Mouse (Mus musculus) cortical plate, adult 2 months (tissue): Measurements from ENCODE around the gene Camsap3. TPM values are rescaled to one million over a fixed set of nuclear protein-coding genes. Genes with fewer than 3 reads are reported as not detected.

ENCODE experiments used
- H3K27ac ChIP-seq: fragments of 200-500 bp; 2 replicates; pipeline ENCODE4 v1.5.1; 2012; ENCODE audit warnings: low read length, control low read depth, inconsistent platforms; ENCODE audit not compliant: insufficient read depth
- H3K4me1 ChIP-seq: fragments of 200-500 bp; 2 replicates; pipeline ENCODE4 v1.6.1; 2011; ENCODE audit warnings: low read length; ENCODE audit not compliant: control insufficient read depth, insufficient read depth
- H3K4me3 ChIP-seq: fragments of 200-500 bp; 2 replicates; pipeline ENCODE4 v1.5.1; 2011; ENCODE audit warnings: mild to moderate bottlenecking, low read length, control low read depth; ENCODE audit not compliant: insufficient read depth
- CTCF ChIP-seq: fragments of 200-500 bp; IDR thresholded peaks from 2 replicates; pipeline ENCODE4 v1.5.1; 2011; ENCODE audit warnings: mild to moderate bottlenecking, control low read depth, low read length; ENCODE audit not compliant: insufficient read depth; ENCODE audit errors: extremely low read depth
- POLR2A ChIP-seq: fragments of 200-500 bp; IDR thresholded peaks from 2 replicates; pipeline ENCODE4 v1.6.1; 2011; ENCODE audit warnings: mild to moderate bottlenecking, low read length, control low read depth; ENCODE audit not compliant: insufficient read depth; ENCODE audit errors: extremely low read depth
- polyA plus RNA-seq: library from polyadenylated mRNA; depleted of rRNA; stranded (reverse); fragments of >200 nt; gene quantifications from 2 replicates; pipeline ENCODE4 v1.2.3, GENCODE M21; 2012; rRNA removed

Gene Camsap3
- polyA plus RNA-seq, 1 experiment = 30.2 TPM

DNA sequence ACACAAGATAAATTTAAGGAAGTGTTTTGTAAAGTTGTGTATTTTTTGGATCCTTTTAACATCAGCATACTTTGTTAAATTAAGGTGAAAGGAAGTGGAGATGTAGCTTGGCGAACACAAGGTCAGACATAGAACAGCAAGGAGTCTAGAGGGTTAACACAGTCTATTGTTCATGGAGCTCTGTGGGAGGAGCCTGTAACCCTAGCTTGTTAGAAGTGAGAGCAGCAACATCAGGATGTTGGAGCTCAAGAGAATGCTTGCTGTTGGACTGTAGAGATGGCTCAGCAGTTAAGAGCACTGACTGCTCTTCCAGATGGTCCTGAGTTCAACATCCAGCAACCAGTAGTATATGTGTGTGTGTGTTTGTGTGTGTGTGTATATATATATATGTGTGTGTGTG, 61.9 kb downstream of the Camsap3 start:
- H3K4me1 ChIP-seq = no peaks in the 10 kb centered on the region
- no peak for TF ChIP-seq CTCF
- TF ChIP-seq POLR2A = no peak
- H3K4me3 ChIP-seq = no peak overlapping the region
- H3K27ac ChIP-seq = no peak overlapping the region

- TF ChIP-seq POLR2A (no peak), CTCF (no peak)
- Histone ChIP-seq H3K27ac (no peak overlapping the region), H3K4me1 (no peaks in the 10 kb centered on the region), H3K4me3 (no peak overlapping the region)
Measured at GRCm38 (mm10) chr8:3652845-3653244, 65.8 kb downstream of the Camsap3 start.

GRCm38 (mm10) chr8:3654726-3655508, 67.8 kb downstream of the Camsap3 start:
- TF ChIP-seq CTCF (no peak), POLR2A (no peak)
- Histone ChIP-seq H3K4me3 (no peak overlapping the region), H3K4me1 (no peaks in the 10 kb centered on the region), H3K27ac (no peak overlapping the region)

DNA sequence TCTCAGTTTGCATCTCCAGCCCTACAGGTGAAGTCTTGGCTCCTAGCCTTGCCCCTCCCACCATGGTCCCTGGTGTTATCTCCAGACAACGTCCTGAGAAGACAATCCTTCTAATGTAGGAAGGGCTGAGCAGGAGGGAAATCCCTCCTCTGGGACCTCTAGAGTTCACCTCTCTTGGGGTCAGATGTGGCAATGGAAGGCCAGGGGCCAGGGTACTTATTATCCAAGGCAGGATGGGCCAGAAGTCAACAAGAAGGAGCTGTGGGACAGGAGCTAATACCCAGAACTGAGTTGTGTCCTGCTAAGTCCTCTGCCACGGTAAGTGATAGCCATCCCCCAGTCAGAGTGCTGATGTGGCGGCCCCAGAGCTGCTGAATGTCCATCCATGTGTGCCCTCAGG, 68.4 kb downstream of the Camsap3 start, which contains the start of gene Retn:
Retn (plus strand) TSS at position 245 of the 400 bp plus-strand sequence.
- no peak within 1 kb of the TSS for H3K27ac ChIP-seq
- no peak for TF ChIP-seq POLR2A
- TF ChIP-seq CTCF = no peak
- no peak within 1 kb of the TSS for H3K4me3 ChIP-seq
- H3K4me1 ChIP-seq = no peaks in the 10 kb centered on the region

GRCm38 (mm10) chr8:3656725-3657381, 69.8 kb downstream of the Camsap3 start:
- H3K4me3 ChIP-seq = no peak overlapping the region
- TF ChIP-seq POLR2A (no peak), CTCF (no peak)

More at GRCm38 (mm10) chr8:3656725-3657381, 69.8 kb downstream of the Camsap3 start:
- Histone ChIP-seq H3K4me1 (no peaks in the 10 kb centered on the region), H3K27ac (no peak overlapping the region)

Other genes starting within 250 kb of the Camsap3 start
- gene A430078G23Rik, start 233.9 kb upstream of the Camsap3 start, polyA plus RNA-seq = not detected in 2 replicates
- 33.0 and 34.2 TPM in 2 replicates for gene Arhgef18, start 194.3 kb upstream of the Camsap3 start, polyA plus RNA-seq
- 0.89 and 1.5 TPM in 2 replicates for gene Pex11g, start 119.6 kb upstream of the Camsap3 start, polyA plus RNA-seq
- gene Tex45, start 116.4 kb upstream of the Camsap3 start, polyA plus RNA-seq = 0.21 and 0.30 TPM in 2 replicates
- gene Zfp358, start 94.2 kb upstream of the Camsap3 start, polyA plus RNA-seq = 52.5 and 55.0 TPM in 2 replicates
- gene Mcoln1, start 86.8 kb upstream of the Camsap3 start, polyA plus RNA-seq = 235 and 262 TPM in 2 replicates
- 67.6 and 73.7 TPM in 2 replicates for gene Pnpla6, start 71.9 kb upstream of the Camsap3 start, polyA plus RNA-seq
- gene C330021F23Rik, start 19.3 kb upstream of the Camsap3 start, polyA plus RNA-seq = 0.13 and 0.23 TPM in 2 replicates
- 52.9 and 53.1 TPM in 2 replicates for gene Xab2, start 34.0 kb downstream of the Camsap3 start, polyA plus RNA-seq
- 67.1 and 72.7 TPM in 2 replicates for gene Pet100, start 34.3 kb downstream of the Camsap3 start, polyA plus RNA-seq
- 5.9 TPM in 1 of 2 replicates, not detected in the other for gene Pcp2, start 38.3 kb downstream of the Camsap3 start, polyA plus RNA-seq
- gene Stxbp2, start 43.7 kb downstream of the Camsap3 start, polyA plus RNA-seq = 274 and 285 TPM in 2 replicates
- gene Retn, start 68.5 kb downstream of the Camsap3 start, polyA plus RNA-seq = 1.7 and 2.2 TPM in 2 replicates
- 0.19 and 0.26 TPM in 2 replicates for gene Mcemp1, start 78.5 kb downstream of the Camsap3 start, polyA plus RNA-seq
- 19.6 and 23.0 TPM in 2 replicates for gene Fcor, start 85.1 kb downstream of the Camsap3 start, polyA plus RNA-seq
- gene Trappc5, start 89.0 kb downstream of the Camsap3 start, polyA plus RNA-seq = 32.7 and 33.4 TPM in 2 replicates
- 0.08 and 0.23 TPM in 2 replicates for gene Fcer2a, start 106.9 kb downstream of the Camsap3 start, polyA plus RNA-seq
- gene Clec4g, start 133.4 kb downstream of the Camsap3 start, polyA plus RNA-seq = 0.13 and 0.15 TPM in 2 replicates
- gene Cd209a, start 161.7 kb downstream of the Camsap3 start, polyA plus RNA-seq = 0.17 and 0.32 TPM in 2 replicates